Mouse (Mus musculus) heart, postnatal 14 days (tissue): ENCODE results near the gene Papolb. TPM values are rescaled to one million over a fixed set of nuclear protein-coding genes. Genes with fewer than 3 reads are reported as not detected.
A peak's percentile ranks its signal among the peaks of the same experiment; 100 is the strongest.

Experiments used
- DNase-seq, 2 experiments: peaks; one replicate each; pipeline ENCODE4 v3.0.0; 2021 to 2022
- intact Hi-C: fragments of 180-260 bp; cut with DNase I; formaldehyde crosslinking; loops from one replicate; pipeline ENCODE4 v1.15.1; 2025
- long read RNA-seq, 2 experiments: library from polyadenylated mRNA; stranded (forward); transcript quantifications; one replicate each; pipeline ENCODE4 v2.0.0; 2021
- total RNA-seq, 2 experiments: library from RNA; stranded (reverse); gene quantifications; 2 replicates each; pipeline ENCODE4 v1.2.3; 2021

Gene Papolb
- total RNA-seq, result under 1 TPM; 0.17 to 0.22 TPM
- long read RNA-seq, experiment 1, result 0 reads
- long read RNA-seq, experiment 2, result 0 reads

DNA sequence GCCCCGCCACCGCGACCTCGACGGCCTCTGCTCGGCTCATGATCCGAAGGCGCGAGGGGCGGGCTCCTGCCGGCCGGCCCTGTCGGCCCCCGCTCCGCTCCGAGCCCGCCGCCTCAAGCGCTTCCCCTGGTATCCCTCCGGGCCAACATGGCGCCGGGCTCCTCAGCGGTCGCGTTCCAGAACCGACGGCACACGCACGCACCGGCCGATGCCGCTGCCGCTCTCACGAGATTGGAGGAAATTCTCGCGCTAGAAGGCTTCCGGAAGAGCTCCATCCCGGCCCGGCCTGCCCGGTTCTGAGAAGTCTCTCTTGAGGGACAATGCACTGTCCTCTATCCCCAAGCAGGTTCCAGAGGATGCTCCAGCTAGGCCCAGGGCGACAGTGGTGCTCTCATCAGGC is at the start of gene Papolb:
TSS of gene Papolb (minus strand) at position 162 of the 400 bp plus-strand sequence.
- intact Hi-C loops, result no loop called here
- no peak for DNase-seq

DNA sequence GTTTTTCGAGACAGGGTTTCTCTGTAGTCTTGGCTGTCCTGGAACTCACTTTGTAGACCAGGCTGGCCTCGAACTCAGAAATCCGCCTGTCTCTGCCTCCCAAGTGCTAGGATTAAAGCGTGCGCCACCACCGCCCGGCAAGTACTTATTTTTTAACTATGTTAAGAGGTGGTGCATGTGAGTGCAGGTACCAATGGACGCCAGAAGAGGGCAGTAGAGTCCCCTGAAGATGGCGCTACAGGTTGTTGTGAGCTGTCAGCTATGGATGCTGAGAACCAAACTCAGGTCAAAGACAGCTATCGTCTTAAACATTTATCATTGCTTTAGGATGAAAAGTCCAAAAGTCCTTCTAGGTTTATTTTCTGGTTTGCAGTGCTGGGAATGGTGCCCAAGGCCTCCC is 48.3 kb upstream of the Papolb start:
- intact Hi-C loops, result no loop called here
- DNase-seq, result no peak

DNA sequence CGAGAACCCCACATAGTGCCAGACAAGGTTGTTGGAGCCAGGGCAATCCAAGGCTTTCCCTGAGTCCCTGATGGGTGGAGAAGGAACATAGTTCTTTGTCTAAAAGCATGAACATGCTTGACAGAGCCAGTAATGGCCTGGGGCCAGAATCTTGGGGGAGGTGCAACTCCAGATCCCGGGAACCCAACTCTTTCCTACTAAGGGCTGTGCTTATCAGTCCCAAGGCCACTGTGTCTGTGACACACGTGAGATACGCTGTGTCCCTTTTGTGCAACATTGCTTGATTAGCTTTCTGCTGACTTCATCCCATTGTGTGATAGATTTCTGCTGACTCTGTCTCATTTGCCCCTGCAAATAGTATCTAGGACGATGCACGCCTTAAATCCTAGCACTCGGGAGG is 47.0 kb upstream of the Papolb start:
- intact Hi-C loops, result no loop called here
- DNase-seq, result peak in 1 of 2 experiments; percentile 21

DNA sequence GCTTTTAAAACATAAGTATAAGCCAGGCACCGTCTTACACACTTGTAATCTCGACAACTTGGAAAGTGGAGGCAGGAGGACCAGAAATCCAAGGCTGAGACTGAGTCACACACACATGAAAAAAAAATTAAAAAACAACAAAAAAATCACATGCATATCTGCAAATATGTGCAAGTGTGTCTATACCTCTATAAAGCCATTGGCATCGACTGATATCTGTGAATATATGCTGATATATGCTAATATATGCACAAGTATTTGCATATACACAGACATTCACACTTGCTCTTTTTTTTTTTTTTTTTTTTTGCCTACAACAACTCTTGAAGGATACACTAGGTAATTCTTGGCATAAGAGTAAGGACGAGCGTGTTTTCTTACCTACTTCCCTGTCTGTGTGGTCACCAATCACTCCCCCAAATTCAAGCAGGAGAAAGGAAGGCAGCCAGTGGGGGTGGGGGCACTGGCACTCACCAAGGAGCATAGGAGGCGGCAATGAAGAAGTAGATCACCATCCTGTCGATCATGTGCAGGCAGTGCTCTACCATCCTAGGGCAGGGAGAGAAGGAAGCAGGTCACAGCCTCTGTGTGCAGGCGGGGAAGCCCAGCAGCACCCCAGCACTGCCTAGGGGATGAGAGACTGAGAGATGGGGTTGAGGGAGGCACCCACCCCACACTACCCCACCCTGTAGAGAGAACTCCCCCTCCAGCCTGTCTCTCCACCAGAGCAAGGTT is 44.6 kb upstream of the Papolb start:
- intact Hi-C loops, result no loop called here
- no peak for DNase-seq

DNA sequence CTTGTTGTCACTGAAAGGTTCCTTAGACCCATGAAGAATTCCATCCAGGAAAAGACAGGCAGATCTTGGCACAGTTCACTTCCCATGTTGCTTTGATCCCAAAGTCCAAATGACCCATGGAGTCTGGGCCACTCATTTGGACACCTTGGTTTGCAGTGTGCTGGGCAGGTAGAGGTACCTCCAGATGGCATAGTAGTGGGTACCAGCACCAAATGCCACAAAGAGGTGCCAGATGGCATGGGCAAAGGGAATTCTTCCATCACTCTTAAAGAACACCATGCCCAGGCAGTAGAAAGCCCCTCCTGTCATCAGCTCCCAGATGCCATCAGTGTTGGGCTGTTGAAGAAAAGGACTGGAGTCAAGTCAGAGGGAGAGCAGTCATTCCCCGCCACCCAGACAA is 34.7 kb upstream of the Papolb start:
- DNase-seq, result no peak
- intact Hi-C loops, result no loop called here

DNA sequence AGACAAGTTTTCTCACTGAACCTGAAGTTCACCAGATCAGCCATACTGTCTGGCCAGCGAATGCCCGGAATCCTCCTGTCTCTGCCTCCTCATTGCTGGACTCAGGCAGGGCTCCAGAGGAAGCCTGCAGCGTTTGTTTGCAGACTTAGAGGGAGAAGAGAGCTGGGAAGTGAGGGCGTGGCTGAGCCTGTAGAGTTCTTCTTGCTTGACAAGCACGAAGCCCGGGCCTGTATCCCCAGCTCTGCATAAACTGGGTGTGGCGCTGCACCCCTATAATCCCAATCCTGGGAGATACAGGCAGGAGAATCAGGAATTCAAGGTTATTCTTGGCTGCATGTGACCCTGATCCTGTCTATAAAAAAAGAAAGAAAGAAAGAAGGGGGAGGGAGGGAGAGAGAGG is 30.4 kb upstream of the Papolb start:
- intact Hi-C loops, result no loop called here
- no peak for DNase-seq

DNA sequence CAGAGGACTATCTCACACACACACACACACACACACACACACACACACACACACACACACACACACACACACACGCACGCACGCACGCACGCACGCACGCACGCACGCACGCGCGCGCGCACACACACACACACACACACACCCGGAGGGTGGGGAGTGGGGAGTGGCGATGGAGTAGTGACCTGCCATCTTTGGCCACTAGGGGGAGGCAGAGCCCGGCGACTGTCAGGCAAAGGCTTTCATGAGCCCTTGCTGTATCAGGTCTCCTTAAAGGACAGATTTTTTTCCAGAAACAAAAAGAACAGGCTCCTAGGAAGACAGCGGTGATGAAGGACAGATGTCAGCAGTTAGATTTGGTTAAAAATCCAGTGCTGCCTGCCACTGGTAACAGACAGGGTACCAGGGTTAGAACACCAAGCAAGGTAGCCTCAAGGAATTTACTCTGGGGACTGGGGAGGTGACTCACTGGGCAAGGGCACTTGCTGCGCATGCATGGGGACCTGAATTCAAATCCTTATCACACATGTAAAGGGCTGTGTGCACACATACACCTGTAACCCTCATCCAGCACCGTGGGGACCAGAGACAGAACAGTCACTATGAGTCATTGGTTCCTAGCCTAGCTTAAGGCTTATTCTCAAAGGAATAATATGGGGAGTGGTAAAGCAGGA is 27.7 kb upstream of the Papolb start:
- intact Hi-C loops, result loop anchor here (5.0 kb wide), 2 partner anchors 65 to 160 kb away; no protein-coding TSS in a partner anchor
- peak; percentile 72 to 83 for DNase-seq

DNA sequence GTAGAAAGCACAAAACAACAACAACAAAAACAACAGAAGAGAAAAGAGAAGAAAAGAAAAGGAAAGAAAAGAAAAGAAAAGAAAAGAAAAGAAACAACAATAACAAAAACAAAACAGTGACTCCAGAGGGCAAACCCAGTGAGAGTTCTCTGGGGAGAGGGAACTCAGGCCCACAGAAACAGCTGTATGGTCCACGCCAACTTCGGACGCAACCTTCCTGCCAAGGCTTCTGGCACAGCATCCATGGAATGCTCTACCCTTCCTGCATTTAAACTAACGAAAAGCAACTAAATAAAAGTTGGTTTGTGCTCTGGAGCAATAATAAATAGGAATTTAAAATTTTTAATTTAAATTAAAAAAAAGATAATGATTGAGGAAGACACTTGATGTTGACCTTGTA is 26.8 kb upstream of the Papolb start:
- no peak for DNase-seq
- intact Hi-C loops, result loop anchor here (5.0 kb wide), 2 partner anchors 66 to 161 kb away; no protein-coding TSS in a partner anchor

DNA sequence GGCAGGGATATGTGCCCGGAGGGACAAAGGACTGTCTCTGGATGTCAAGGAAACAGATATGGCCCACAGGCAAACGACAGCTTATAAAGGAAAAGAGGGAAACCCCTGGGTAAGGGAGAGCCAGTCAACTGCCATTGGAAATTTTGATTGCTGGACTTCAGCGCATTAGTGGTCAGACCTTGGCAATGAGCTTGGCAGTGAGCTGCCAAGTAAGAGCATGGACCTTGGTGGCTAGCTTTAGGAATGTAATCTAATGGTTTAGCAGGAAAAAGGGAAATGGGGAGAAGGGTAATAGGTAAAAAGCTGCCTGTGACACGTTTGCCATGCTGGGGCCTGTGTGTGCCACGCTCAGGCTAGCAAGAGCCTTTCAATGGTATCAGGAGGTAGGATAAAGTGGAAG is 26.0 kb upstream of the Papolb start:
- no peak for DNase-seq
- intact Hi-C loops, result loop anchor here (5.0 kb wide), 2 partner anchors 66 to 161 kb away; no protein-coding TSS in a partner anchor

DNA sequence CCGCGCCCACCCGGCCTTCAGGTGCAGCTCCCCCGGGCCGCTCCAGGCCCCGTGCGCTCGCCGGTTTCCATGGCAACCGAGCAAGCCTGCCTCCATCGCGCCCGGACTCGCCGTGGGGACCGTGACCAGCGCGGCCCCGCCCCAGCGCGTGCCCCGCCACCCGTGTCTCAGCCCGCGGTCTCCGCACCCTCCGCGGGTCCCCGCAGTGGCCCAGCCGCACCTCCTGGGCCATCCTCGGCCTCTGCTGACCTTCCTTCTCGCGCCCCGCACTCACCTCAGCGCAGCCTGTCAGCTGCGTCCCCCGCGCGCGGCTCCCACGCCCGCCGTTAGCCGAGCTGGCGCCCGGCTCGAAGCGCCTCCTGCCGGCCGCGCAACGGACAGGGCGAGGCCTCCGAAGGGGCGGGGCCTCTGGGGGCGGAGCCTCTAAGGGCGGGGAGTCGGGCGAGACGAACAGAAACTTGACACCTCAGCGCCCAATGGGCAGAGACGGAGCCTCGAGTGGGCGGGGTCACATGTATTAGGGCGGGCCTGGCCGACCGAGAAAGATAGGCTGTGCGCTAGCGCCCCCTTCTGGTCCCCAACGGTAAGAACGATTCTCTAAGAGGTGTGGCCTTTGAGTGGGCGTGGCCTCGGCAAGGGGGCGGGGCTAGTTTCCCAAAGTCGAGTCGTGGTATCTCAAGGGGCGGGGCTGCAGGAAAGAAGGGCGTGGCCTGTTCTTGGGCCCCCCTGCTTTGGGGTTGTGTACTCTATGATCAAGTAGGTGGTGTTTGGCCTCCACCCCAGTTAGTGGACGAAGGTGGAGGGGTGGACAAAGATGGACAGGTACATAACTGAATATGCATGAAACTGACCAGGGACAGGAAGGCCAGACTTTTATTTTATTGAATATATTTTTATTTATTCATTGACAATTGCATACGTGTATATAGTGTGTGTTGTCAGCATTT is 21.1 kb upstream of the Papolb start, which contains the start of gene Radil:
TSS of gene Radil (minus strand) at position 393 of the 947 bp plus-strand sequence.
- intact Hi-C loops, result loop anchor here (1.0 kb wide), 1 partner anchor 48 kb away; no protein-coding TSS in a partner anchor
- DNase-seq, result peak; percentile 93 to 97

DNA sequence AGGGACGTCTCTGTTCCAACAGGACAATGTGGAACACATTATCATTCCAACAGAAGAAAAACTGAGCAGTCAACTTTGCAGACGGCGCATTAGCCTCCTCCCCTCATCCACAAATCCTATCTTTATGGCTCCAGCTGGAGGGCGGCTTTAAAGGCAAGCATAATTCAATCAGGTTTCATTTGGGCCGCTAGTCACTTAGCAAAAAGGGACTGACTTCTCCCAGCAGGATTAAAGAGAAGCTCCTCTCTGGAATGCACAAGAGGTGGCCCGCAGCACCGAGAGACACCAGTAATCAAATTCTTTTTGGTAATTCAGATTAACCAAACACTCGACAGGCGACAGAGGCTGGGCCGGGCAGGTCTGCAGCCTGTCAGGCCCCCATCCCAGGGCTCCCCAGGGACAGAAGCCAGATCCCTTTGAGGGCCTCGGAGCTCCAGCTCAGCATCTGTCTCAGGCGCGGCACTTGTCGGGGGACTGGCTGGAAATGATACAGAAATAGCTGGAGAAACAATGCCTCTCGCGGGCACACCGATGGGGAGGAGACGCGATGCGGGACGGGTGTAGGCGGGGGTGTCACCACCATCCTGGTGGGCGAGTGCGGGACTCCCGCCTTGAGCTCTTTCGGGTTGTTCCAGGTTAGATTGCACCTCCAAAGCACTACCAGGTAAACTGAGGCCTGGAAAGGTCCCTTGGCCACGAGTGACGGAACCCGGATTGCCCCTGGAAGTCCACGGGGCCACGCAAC is 20.3 kb upstream of the Papolb start:
- DNase-seq, result peak; percentile 45 to 51
- intact Hi-C loops, result no loop called here

DNA sequence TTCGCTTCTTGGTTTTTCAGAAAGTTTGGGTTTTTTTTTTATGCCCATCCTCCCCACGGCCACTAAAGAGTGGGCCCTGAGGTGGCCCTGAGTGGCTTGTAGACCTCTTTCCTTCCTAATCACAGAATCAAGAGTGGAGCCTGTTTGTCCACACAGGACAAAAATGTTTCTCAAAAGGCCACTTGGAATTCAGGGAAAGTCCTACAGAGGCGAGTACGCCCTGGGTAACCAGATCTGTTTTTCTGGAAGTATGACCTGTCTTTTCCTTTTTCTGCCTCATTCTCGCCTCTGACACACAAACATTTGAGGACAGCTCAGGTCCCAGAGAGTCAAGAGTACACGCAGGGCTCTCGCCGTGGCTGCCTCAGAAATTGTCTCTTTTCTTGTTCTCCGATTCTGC is 19.6 kb upstream of the Papolb start:
- DNase-seq, result no peak
- intact Hi-C loops, result no loop called here

DNA sequence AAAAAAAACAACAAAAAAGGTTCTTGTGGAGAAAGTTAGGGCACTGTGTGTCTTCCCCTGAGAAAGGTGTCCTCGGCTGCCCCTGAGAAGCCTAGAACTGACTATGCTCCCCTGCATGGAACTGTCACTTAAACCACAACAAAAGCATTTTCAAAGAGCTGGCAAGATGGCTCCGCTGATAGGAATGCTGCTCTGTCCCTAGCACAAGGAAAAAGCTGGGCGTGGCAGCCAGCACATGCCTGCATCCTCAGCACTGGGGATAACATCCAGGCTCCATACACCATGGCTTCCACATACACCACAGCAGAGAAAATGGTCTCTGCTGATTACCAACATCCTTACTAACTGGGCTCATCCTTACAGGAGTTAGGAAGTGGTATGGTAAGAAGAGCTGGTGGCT is 17.2 kb upstream of the Papolb start:
- intact Hi-C loops, result no loop called here

DNA sequence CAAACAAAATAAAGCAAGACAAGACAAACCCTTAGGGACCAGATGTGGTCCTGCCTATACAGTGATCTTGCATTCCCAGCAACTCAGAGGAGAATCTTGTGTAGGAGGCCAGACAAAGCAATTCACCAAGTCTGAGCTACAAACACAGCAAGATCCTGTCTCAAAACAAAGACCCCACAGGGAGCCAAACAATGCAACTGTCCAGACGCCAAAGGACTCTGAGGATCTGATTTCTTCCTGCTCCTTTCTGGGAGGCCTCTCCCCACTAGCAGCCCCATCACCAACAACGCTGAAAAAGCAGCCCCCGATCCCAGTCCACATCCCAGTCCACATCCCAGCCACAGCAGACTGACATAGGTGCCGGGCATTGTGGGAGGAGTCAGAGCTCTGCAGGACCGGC is 16.5 kb upstream of the Papolb start:
- no peak for DNase-seq
- intact Hi-C loops, result no loop called here

More for the DNA sequence above, 17.2 kb upstream of the Papolb start:
- DNase-seq, result no peak

DNA sequence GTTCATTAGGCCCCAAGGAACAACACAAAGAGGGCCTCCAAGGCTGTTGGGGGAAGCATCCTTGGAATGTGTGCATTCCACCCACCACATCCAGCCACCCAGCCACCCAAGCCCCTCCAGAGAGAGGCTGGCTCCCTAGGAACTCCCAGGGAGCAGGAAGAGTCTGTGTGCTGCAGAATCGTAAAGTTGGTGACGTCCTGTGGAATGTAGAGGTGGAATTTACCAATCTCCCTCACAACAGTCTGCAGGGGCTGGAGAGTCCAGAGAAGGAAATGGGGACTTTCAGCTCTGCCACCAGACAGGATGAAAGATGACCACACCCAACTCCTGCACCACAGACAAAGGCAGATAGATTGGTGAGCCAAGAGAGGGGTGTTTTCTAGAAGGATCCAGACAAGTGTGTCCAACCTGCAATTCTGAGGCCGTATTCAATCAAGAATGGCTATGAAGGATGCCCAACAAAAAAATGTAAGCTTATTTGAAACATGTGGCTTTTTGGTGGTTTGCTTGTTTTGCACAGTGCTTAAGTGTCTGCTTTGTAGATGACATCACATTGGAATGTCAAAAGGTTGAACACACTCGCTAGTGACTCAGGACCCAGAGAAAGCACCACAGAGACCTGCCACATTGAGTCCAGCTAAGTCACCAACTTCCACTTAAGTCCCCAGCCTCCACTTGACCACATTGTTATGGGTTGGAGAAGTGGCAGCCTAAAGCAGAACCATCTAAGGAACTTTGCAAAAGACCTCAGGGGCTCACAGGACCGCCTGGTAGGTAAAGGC is 15.3 kb upstream of the Papolb start:
- intact Hi-C loops, result no loop called here
- no peak for DNase-seq

DNA sequence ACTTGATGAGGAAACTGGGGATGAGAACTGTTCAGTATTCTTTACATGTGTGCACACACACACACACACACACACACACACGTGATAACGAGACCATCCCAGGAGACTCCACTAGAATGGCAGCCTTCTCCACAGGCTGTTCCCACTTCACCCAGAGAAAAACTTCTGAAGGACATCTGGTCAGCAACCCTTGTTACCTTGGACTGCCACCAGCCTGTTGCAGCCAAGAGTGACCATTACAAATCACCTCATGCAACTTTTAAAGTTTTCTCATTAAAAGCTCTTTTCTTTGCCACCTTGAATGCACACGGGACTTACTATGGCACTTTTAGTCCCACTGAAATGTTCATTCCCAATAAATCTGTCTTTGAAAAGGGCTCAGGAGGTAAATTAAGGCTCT is 7.4 kb upstream of the Papolb start:
- DNase-seq, result no peak
- intact Hi-C loops, result no loop called here

DNA sequence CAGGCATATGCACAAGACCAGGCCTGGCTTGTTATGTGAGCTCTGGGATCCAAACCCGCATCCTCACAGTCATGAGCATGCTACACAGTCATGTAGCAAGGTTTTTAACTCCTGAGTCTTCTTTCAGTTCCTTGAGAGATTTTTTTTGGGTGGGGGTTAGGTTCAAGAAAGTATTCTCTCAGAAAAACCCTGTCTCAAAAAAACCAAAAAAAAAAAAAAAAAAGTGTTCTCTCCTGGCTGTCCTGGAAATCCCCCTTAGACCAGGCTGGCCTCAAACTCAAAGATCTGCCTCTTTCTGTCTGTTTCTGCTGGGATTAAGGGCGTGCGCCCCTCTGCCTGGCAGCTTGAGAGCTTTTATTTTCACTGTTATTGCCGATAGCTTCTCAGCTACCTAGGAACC is 5.5 kb upstream of the Papolb start:
- intact Hi-C loops, result no loop called here

DNA sequence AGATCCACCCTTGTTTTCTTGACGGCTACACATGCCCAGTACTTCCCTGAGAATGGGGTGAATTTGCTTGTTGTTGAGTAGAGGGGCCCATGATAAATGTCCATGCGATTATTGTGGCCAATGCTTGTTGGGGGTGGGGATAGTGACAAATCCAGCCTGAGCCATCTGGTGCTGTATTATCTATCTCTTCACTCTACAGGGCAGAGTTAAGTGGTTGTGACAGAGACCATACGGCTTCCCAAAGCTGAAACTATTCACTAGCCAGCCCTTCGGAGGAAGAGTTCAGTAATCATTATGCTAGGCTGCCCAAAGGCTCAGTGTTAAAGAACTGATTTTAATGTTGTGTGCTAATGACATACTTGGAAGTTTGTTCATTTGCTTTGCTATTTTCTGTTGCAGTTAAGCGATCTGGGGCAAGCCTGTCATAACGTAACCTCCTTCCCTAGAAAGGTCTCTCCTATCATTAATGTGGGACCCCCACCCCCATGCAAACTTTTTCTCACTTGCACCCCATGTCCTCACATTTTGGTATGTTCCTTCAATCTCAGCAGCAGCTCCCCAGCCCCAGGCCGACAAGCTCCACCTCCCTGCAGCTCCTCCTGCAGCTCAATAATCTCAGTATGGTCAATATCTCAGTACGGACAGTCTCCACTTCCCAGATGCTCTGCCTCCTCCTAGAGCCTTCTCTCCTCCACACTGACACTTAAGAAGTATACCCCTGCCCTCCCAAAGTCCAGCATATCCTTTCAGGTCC is 5.0 kb downstream of the Papolb start:
- intact Hi-C loops, result no loop called here
- no peak for DNase-seq

More for the DNA sequence above, 5.5 kb upstream of the Papolb start:
- no peak for DNase-seq
